Mouse (Mus musculus) embryo, embryonic 10 days (tissue): Measurements from ENCODE around the gene Samd4.
A peak's percentile ranks its signal among the peaks of the same experiment; 100 is the strongest.

Experiments used
- DNase-seq: peaks from one replicate; pipeline ENCODE4 v3.0.0-alpha.2; 2015; ENCODE audit warnings: low spot score

The Samd4 gene

DNA sequence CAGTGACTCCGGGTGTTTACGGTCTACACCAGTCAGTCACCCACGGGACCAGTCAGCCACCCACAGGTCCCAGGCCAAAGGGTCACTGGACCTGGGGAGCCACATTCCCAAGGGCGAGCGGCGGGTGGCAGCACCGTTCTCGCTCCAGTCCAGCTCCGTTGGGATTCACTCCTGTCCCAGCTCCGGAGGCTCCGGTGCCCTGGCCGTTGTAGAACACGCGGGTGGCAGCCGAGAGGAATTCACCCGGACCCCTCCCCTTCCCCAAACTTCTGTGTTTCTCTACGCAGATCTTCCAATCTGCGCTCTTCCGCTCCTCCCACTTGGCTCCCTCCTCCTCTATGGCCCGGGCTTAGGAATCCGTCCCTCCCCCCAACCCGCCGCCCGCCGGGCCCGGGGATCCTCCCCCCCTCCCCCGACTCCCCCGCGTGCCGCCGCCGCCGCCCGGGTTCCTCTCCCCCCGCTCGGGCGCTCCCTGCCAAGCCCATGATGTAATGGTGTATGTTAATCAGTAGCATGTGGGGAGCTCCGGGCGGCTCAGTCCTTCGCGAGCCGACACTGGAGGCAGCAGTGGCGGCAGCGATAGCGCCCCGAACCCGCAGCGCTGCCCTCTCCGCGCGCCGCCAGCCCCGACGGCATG is at the start of gene Samd4:
Samd4 (plus strand) TSS at position 424 of the 637 bp plus-strand sequence.
- peak; percentile 83 for DNase-seq

DNA sequence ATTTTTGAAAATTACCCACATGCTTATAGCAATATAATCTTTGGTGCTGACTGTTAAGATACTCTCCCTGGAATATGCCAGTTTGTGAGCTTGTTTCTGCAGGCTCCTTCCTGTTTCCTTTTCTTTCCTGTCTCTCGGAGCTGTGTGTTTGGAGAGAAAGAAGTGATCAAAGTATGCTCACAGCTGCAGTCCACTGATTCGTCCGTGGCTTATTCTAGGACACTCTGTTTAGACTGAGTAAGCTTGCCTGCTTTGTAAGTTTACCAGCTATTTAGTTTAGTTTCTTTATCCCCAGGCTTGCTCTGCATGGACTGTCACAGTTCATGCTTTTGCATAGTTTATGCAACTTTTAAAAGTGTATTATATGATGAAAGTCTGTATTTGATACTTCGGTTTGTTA is 43.3 kb upstream of the Samd4 start:
- DNase-seq: no peak

DNA sequence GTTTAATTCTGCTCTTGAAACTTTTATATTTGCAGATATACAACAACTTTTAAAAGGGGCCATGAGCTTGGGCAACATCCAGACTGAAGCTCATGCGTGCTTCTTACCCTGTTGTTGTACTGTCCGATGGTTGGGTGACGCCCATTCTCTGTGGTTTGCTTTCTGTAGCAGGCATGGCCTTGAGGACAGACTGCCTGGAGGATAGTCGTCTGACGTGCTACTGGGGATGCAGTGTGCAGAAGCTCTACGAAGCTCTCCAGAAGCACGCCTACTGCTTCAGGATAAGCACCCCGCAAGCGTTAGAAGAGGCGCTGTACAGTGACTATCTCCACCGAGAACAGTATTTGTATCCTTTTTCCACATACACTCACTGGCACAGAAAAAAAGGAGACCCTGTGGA is 36.9 kb upstream of the Samd4 start:
- no peak for DNase-seq

DNA sequence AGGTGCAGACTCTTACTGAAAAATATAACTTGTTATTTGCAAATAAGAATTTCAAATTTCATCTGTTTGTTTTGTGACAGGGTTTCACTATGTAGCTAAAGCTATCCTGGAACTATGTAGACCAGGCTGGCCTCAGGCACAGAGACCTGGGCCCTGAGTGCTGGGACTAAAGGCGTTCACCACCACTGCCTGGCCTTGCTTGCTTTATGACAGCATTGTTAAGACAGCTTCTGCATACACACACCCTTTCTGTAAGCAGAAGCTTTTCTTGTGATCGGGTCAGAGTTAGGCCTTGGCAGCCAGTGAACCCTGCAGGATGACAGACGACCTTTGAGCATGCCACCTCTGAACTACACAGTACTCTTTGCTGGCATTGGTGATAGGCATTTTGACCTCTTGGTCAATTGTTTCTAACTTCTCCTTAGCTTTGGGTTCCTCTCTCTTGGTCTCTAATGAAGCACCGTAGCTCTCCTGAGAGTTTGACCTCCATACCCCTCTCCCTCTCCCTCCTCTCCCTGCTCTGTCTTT is 34.5 kb upstream of the Samd4 start:
- no peak for DNase-seq

DNA sequence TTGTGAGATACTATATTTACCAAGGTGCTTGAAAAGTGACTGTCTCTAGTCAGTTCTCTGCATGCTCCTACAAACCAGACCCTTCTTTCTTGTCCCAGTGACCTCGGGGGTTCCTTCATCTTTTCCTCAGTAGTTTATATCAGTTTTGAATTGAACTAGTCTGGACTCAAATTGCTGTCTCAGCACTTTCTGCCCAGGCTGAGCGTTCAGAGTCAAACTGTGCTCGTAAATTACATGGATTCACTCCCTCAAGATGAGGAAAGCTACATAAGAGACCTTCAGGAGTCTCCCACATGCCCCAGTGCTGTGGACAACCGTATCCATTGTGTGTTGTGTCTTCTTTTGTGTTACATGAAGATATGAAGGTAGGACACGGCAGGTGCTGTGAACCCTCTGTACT is 33.9 kb upstream of the Samd4 start:
- DNase-seq: no peak

DNA sequence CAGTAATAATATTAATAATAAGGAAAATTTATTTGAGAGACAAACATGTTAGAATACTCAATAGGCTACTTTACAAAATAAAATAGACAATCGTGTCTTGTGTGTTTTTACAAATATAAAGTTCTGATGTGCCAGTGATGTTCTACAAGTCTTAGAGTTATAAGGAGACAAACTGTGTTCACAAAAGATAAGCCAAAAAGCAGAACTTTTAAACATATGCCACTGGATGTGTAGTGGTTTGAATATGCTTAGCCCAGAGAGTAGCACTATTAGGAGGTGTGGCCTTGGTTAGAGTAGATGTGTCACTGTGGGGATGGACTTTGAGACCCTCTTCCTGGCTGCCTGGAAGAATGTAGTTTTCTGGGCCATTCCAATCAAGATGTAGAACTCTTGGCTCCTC is 32.9 kb upstream of the Samd4 start:
- DNase-seq: no peak

DNA sequence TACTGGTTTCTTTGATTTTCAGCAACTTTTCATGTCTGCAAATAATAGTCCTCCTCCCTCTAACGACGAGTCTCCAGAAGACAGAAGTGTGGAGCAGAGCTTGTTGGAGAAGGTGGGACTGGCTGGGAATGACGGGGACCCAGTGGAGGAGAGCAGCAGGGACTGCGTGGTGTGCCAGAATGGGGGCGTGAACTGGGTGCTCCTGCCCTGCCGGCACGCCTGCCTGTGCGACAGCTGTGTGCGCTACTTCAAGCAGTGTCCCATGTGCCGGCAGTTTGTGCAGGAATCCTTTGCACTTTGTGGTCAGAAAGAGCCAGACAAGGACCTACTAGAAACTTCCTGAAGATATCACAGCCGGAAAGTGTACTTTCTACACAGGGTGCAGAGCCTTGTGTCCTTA is 29.0 kb upstream of the Samd4 start:
- DNase-seq: no peak

DNA sequence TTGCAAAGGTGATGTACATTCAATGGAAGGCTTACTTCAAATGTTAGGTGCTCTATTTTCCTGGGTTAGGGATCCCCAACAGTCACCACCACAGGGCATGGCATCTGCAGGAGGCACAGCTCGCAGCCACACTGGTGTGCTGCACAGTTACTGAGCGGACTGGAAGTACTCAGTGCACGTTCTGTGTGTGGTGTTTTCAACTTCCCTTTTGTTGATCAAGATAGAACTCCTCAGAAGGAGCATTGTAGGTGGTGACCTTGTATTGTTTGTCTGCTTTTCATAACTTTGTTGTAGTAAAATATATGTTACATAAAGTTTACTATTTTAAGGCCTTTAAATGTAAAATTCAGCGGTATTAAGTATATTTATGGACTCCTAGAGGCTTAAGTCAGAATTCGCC is 19.7 kb upstream of the Samd4 start:
- no peak for DNase-seq

DNA sequence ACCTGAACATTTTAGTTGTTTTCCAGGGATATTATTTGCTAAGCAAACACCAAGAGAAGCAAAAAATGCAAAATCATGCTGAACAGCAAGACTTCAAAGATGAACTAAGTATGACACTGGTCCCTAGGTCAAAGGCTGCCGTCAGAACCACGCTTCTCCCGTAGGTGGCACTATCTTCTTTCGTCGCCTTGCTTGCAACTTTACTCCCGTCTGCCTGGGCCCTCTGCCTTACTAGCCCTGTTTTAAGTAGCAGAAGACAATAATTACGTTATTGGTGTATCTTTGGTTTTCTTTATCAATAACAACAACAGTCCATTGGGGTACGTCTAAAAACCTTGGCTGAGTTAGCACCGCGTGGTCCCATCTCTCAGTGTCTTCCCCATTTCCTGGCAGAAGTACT is 1.7 kb upstream of the Samd4 start:
- peak; percentile 90 for DNase-seq

DNA sequence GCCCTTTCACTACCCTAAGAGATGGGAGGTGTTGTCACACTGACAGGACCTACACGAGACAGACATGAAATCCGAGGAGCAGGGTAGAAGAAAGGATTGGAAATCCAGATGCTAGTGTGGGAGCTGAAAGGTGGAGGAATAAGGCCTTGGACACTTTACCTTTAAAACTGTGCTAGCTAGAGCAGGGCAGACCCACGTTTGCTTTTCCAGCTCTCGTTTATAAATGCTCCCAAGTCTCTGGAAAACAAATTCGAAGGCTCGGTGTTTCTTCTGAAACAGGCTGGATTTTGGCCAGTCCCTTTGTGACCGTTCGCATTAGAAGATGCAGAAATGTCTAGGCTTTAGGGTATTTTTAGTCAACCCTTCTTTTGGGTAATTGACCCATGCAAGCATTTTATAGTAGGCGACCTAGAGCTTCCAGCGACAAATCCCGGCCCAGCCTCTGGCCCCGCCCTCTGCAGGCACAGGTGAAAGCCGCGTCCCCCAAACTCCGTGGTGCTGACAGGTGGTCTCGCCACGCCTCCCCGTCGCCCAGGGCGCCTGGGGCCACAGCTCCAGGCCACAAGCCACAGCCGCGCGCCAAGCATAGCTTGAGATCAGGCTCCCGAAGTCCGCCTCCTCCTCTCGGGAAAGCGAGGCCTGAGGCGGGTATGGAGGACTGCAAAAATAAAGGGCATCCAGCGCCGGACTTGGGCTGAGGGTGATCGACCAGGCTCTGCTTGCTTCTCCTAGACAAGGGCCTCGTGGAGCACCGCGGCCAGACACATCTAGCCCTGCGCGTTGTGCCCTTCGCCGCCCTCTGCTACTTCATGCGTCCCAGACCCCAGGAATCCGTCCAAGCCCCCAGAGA is 848 bp upstream of the Samd4 start:
- DNase-seq: peak; percentile 70

DNA sequence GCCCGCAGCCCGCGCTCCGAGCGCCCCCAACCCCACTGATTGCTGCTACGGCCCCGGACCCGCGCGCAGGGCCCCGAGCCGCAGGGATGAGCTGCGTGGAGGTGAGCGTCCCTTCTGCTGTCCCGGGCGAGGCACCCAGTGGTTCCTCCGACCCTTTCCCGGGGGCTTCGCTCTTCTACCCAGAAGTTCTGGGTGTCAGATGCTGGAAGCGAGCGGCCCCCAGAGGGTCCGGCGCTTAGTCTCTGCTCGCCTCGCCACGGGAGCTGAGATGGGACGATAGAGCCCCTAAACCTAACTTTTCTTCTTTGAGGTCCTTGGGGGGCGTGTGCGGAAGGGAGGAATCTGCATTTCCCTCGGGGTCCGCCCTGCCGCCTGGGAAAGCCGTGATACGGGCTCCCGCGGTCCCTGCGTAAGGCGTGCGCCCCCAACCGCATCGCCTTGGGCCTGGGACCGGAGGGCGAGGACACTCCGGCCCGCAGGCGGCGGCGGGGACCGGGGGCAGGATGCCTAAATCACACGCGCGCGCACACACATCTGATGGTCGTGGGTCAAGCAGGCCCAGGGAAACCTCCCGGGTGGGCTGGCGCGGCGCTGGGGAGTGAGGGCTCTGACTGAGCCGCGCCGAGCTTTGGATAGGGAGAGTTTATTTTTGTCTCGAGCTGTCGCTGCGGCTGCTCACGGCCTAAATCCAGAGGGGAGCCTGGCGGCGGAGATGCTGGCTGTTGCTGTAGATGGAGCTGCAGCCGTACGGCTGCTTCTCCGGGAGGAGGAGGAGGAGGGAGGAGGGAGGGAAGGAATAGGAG is 615 bp downstream of the Samd4 start:
- peak; percentile 74 for DNase-seq

DNA sequence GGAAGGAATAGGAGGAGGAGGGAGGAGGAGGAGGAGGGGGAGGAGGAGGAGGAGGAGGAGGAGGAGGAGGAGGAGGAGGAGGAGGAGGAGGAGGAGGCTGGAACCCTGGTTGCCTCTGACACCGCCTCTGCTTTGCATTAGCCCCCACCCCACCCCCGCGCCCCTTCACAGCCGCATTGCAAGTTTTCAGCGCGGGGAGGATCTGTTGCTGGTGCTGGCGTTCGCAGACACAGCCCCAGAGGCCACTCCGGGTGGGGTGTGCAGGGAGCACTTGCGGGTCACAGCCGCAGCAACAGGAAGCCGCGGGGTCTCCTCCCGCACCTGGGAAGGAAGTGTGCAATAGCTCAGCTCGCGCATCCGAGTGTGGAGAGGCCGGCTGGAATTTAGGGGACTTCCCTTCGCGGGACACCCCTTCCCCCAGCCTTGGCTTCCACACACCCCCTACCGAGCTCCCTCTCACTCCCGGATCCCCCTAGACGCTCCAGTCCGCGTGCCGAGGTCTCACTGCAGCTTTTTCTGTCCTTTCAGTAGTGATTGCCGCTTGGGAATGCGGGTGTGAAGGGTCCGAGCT is 1.3 kb downstream of the Samd4 start:
- DNase-seq: peak; percentile 67

DNA sequence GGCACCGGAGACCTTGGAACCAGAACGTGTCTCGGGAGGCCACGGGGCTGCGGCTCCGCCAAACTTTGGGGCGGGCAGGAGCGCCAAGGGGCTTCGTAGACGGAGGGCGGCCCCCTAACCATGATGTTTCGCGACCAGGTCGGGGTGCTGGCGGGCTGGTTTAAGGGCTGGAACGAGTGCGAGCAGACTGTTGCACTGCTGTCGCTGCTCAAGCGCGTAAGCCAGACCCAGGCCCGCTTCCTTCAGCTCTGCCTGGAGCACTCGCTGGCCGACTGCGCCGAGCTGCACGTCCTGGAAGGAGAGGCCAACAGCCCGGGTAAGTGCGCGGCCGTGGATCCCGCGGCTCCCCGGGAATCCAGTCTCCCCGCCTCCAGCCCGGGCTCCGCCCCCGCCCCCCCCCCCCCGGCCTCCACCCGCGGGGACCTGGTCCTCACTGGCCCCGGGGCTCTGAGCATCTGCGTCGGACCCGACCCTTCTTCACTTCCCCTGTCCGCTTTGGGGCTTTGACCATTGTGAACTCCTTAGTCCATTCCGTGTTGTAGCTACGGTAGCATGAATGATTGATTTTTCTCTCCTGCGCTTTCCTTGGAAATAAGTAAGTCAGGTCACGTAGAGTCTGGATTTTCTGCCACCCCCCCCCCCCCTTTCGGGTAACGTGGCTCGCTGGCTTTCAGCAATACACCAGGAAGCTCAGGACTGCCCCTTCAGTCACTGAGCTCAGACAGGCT is 2.2 kb downstream of the Samd4 start:
- peak; percentile 80 for DNase-seq

DNA sequence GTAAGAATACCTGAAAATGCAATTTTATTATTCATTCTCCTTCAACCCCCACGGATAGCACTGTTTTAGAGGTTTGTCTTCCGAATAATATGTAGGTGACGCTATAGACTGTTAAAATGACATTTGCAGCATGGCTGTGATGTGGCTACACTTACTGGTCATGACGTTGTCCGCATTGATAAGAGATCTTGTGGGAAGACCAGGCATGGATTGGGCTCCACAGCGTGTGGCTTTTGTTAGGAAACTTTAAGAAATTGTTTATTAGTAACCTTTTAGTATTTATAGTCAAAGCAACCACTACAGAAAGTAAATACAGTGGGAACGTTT is 2.7 kb downstream of the Samd4 start:
- DNase-seq: peak; percentile 26

DNA sequence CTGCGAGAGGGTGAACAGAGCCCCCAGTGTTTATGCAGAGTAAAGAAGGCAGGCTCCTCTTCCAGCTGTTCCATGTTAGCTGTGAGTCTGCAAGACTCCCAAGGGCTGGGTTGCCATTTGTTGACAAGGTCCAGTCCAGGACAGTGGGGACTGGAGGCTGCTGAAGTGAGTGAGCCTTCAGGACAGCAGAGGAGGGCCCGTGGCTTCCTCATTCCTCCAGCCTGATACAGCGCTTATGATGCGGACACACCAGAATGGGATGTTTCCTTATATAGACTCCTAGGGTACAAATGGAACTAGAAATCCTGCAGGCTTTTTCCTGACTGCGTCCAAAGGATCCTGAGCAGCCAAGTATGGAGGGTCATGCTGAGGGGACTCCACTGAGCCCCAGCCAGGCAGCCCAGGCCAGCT is 3.2 kb downstream of the Samd4 start:
- DNase-seq: peak; percentile 47

DNA sequence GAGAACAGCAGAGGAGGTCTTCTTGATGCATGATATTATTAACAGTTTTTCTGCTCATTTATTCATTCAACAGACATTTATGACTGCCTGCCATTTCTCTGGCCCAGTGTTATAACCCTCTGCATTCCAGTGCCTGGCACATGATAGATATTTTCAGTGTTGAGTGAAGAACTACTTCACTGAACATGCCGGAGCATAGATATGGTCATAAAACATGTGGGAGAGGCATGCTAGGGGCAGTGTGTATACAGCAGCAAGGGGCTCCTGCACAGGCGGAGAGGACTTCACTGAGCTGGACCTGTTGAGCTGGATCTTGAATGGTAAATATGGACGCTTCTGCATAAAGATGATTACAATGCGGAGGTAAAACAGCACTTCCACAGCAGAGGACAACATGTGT is 6.4 kb downstream of the Samd4 start:
- DNase-seq: no peak

DNA sequence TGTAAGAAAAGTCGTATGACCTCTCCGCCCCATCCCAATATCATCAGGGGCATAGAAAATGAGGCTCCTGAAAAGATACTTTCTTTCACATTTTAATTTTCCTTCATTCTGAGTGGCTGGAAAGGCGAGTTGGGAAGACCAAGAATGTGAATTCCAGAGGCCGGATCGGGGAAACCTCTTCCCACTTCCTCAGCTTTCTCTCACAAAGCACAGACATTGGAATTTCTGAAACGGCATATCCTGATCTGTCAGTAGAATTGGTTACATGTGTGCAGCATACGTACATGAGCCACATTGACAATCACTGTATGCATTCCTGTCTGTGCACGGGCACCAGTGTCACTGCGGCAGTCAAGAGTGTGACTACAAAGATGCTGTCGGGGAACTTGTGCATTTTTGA is 11.3 kb downstream of the Samd4 start:
- DNase-seq: no peak

DNA sequence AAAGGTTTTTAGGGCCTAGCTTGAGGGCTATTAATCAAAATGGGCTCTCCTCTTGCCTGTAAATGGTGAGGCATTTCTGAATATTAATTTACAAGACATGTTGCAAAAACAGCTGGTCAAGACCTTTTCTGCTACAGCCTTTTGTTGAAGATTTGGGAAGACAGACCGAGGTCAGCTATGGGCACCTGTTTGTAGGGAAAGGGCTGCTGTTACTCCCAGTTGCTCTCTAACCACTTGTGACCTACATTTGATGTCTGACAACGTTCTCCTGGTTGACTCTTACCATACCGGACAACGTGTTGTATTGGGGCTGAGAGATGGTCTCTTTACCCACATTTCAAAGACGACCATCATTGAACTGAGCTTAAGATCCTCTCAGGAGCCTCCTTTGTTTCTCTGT is 15.3 kb downstream of the Samd4 start:
- no peak for DNase-seq

DNA sequence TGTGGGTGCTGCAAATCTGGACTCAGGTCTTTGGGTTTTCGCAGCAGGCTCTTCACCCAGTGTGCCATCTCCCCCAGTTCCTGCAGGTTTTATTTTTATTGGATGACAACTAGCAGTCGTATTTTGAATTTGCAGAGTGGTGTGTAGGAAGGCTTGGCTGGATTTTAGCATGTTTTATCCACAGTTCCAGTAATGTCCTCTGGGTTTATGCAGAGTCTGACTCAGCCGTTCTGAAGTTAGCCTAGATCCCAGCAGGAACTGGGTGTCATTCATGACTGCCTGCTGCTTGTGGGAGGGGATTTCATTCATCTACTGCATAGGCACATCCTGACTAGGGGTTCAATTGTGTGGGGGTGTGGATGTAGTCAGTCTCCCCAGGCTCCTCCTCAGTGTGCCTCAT is 16.0 kb downstream of the Samd4 start:
- DNase-seq: no peak

DNA sequence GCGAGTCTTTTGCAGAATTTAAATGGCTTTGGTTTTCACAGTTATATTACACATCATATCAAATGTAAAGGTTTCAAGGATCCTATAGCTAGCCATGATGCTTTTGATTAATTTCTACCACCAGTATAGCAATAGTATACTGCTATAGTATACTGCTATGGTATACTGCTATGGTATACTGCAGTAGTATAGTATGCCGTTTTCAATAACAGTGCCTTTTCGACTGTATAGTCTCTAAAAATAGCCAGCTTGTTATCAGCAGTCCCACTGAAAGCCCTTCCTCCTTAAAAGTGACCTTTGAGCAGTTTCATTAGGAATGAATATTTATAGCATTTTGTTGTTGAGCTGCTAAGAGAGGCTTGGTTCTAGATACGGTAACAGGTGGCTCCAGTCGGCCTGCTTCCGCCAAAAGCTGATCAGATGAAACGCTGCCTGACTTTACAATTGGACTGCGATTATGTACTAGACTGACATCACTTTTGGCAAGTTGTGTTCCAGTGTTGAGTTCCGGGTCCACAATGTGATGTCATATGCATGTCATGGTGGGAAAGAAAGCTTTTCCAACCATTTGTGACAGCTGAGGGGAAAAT is 19.9 kb downstream of the Samd4 start:
- DNase-seq: no peak

DNA sequence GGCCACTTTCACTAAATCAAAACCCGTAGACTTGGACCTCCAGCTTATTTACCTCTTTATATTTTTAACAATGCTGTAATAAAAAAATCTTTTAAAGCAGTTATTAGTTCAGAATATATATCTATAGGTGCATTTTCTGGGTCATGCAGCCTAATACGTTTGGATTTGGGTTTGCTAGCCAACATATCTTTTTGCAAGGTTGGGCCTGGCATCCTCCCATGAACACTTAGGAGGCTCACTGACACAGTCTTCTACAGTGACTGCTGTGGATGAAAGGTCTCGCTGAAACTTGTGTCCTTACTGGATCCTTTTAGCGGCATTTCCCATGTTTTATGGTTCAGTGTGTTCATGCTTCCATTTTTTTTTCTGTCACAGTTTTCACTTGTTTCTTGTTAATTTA is 21.6 kb downstream of the Samd4 start:
- no peak for DNase-seq
